Mouse (Mus musculus): ENCODE results near the gene St7l. TPM values are rescaled to one million over a fixed set of nuclear protein-coding genes. Genes with fewer than 3 reads are reported as not detected.

St7l gene
- 36.8 and 40.6 TPM in 2 replicates for polyA plus RNA-seq (2015; fragmentation: Nextera tagmentation; extraction: Ambion mirVana)

- H3K4me1 ChIP-seq, result peaks cover 48% of the 10 kb centered on the region
- ATAC-seq (replicated peaks), result peak; percentile 98
- H3K4me2 ChIP-seq (replicated peaks), result peak within 1 kb of the TSS; percentile 73
- H3K9ac ChIP-seq (replicated peaks), result peak within 1 kb of the TSS; percentile 99
- H3K36me3 ChIP-seq, result 0 out of 2 replicates have a peak, but pooled peaks cover 2% of the 10 kb centered on the region
- under 1% methylated on average over 43 of the region's 43 CpGs for WGBS
- H3K9me3 ChIP-seq, result no peaks in the 10 kb centered on the region
- H3K27ac ChIP-seq (replicated peaks), result peak within 1 kb of the TSS; percentile 97
- H3K4me3 ChIP-seq, result peak within 1 kb of the TSS; percentile 75
- H3K27me3 ChIP-seq, result no peaks in the 10 kb centered on the region
Measured at GRCm38 (mm10) chr3:104863786-104864650, at the start of gene St7l, which contains the start of gene Capza1. TSS of gene St7l (plus strand) at chr3:104864005. TSS of gene Capza1 (minus strand) at chr3:104864505.

GRCm38 (mm10) chr3:104814746-104815145, 49.1 kb upstream of the St7l start:
- no peak overlapping the region for H3K4me2 ChIP-seq (replicated peaks)
- 100% methylated on average over 1 of the region's 1 CpGs for WGBS
- H3K9me3 ChIP-seq, result no peaks in the 10 kb centered on the region
- H3K9ac ChIP-seq (replicated peaks), result no peak overlapping the region
- H3K27ac ChIP-seq (replicated peaks), result no peak overlapping the region
- H3K36me3 ChIP-seq, result no peaks in the 10 kb centered on the region
- no peaks in the 10 kb centered on the region for H3K27me3 ChIP-seq
- no peak for ATAC-seq (replicated peaks)
- peaks cover 16% of the 10 kb centered on the region for H3K4me1 ChIP-seq
- H3K4me3 ChIP-seq, result no peak overlapping the region

GRCm38 (mm10) chr3:104815346-104815745, 48.5 kb upstream of the St7l start:
- no peak overlapping the region for H3K27ac ChIP-seq (replicated peaks)
- H3K4me1 ChIP-seq, result peaks cover 16% of the 10 kb centered on the region
- no peaks in the 10 kb centered on the region for H3K36me3 ChIP-seq
- no peak overlapping the region for H3K9ac ChIP-seq (replicated peaks)
- H3K4me3 ChIP-seq, result no peak overlapping the region
- WGBS, result 87% methylated on average over 2 of the region's 2 CpGs
- no peaks in the 10 kb centered on the region for H3K9me3 ChIP-seq
- no peak overlapping the region for H3K4me2 ChIP-seq (replicated peaks)
- H3K27me3 ChIP-seq, result no peaks in the 10 kb centered on the region
- no peak for ATAC-seq (replicated peaks)

GRCm38 (mm10) chr3:104816130-104816529, 47.7 kb upstream of the St7l start:
- no peaks in the 10 kb centered on the region for H3K9me3 ChIP-seq
- peaks cover 16% of the 10 kb centered on the region for H3K4me1 ChIP-seq
- H3K36me3 ChIP-seq, result peaks cover 2% of the 10 kb centered on the region; the same call in 1 of the 2 replicates
- no peak for ATAC-seq (replicated peaks)
- WGBS, result 97% methylated on average over 7 of the region's 7 CpGs
- H3K4me2 ChIP-seq (replicated peaks), result no peak overlapping the region
- H3K27ac ChIP-seq (replicated peaks), result no peak overlapping the region
- H3K27me3 ChIP-seq, result no peaks in the 10 kb centered on the region
- no peak overlapping the region for H3K9ac ChIP-seq (replicated peaks)
- H3K4me3 ChIP-seq, result no peak overlapping the region

GRCm38 (mm10) chr3:104817481-104817990, 46.3 kb upstream of the St7l start:
- WGBS, result under 1% methylated on average over 46 of the region's 46 CpGs
- H3K4me2 ChIP-seq (replicated peaks), result peak overlapping the region; percentile 97
- peak; percentile 81 for ATAC-seq (replicated peaks)
- peaks cover 9% of the 10 kb centered on the region; the same call in 1 of the 2 replicates for H3K36me3 ChIP-seq
- peak overlapping the region; percentile 46 for H3K27ac ChIP-seq (replicated peaks)
- H3K4me3 ChIP-seq, result peak overlapping the region; percentile 75
- H3K27me3 ChIP-seq, result no peaks in the 10 kb centered on the region
- peaks cover 16% of the 10 kb centered on the region for H3K4me1 ChIP-seq
- no peaks in the 10 kb centered on the region for H3K9me3 ChIP-seq
- H3K9ac ChIP-seq (replicated peaks), result peak overlapping the region; percentile 71

- H3K36me3 ChIP-seq, result peaks cover 11% of the 10 kb centered on the region; the same call in 1 of the 2 replicates
- peak; percentile 78 for ATAC-seq (replicated peaks)
- H3K4me3 ChIP-seq, result peak within 1 kb of the TSS; percentile 75
- peak within 1 kb of the TSS; percentile 46 for H3K27ac ChIP-seq (replicated peaks)
- no peaks in the 10 kb centered on the region for H3K27me3 ChIP-seq
- peaks cover 16% of the 10 kb centered on the region for H3K4me1 ChIP-seq
- H3K9me3 ChIP-seq, result no peaks in the 10 kb centered on the region
- peak within 1 kb of the TSS; percentile 71 for H3K9ac ChIP-seq (replicated peaks)
- WGBS, result under 1% methylated on average over 40 of the region's 40 CpGs
- H3K4me2 ChIP-seq (replicated peaks), result peak within 1 kb of the TSS; percentile 97
Measured at GRCm38 (mm10) chr3:104817991-104818748, 45.6 kb upstream of the St7l start, which contains the start of gene Mov10. TSS of gene Mov10 (minus strand) at chr3:104818563.

- Histone ChIP-seq H3K27ac (replicated peaks) (no peak overlapping the region), H3K4me1 (peaks cover 16% of the 10 kb centered on the region), H3K36me3 (peaks cover 11% of the 10 kb centered on the region; the same call in 1 of the 2 replicates), H3K9ac (replicated peaks) (no peak overlapping the region; the same call in 1 of the 2 replicates), H3K27me3 (no peaks in the 10 kb centered on the region), H3K4me3 (peak overlapping the region; percentile 75), H3K9me3 (no peaks in the 10 kb centered on the region), H3K4me2 (replicated peaks) (peak overlapping the region; percentile 97)
- ATAC-seq (replicated peaks), result no peak
- 11% methylated on average over 3 of the region's 3 CpGs for WGBS
Measured at GRCm38 (mm10) chr3:104818749-104819134, 45.1 kb upstream of the St7l start.

GRCm38 (mm10) chr3:104820426-104820825, 43.4 kb upstream of the St7l start:
- H3K9ac ChIP-seq (replicated peaks), result no peak overlapping the region
- no peak overlapping the region for H3K4me3 ChIP-seq
- 26% methylated on average over 1 of the region's 1 CpGs for WGBS
- H3K27me3 ChIP-seq, result no peaks in the 10 kb centered on the region
- H3K4me1 ChIP-seq, result peaks cover 16% of the 10 kb centered on the region
- ATAC-seq (replicated peaks), result no peak
- H3K4me2 ChIP-seq (replicated peaks), result no peak overlapping the region
- H3K36me3 ChIP-seq, result peaks cover 14% of the 10 kb centered on the region; the same call in 1 of the 2 replicates
- no peaks in the 10 kb centered on the region for H3K9me3 ChIP-seq
- H3K27ac ChIP-seq (replicated peaks), result no peak overlapping the region

- Histone ChIP-seq H3K36me3 (peaks cover 28% of the 10 kb centered on the region), H3K9me3 (no peaks in the 10 kb centered on the region), H3K4me1 (peaks cover 8% of the 10 kb centered on the region), H3K27ac (replicated peaks) (no peak overlapping the region), H3K9ac (replicated peaks) (no peak overlapping the region), H3K4me3 (no peak overlapping the region), H3K4me2 (replicated peaks) (no peak overlapping the region), H3K27me3 (no peaks in the 10 kb centered on the region)
- no peak for ATAC-seq (replicated peaks)
- 88% methylated on average over 3 of the region's 3 CpGs for WGBS
Measured at GRCm38 (mm10) chr3:104822413-104822812, 41.4 kb upstream of the St7l start.

GRCm38 (mm10) chr3:104835797-104836196, 28.0 kb upstream of the St7l start:
- H3K9me3 ChIP-seq, result no peaks in the 10 kb centered on the region
- no peak overlapping the region for H3K4me3 ChIP-seq
- H3K36me3 ChIP-seq, result peaks cover 58% of the 10 kb centered on the region
- no peaks in the 10 kb centered on the region for H3K27me3 ChIP-seq
- no peak overlapping the region for H3K27ac ChIP-seq (replicated peaks)
- over 99% methylated on average over 3 of the region's 3 CpGs for WGBS
- no peak overlapping the region for H3K4me2 ChIP-seq (replicated peaks)
- no peak for ATAC-seq (replicated peaks)
- no peaks in the 10 kb centered on the region for H3K4me1 ChIP-seq
- H3K9ac ChIP-seq (replicated peaks), result no peak overlapping the region

- H3K9ac ChIP-seq (replicated peaks), result no peak overlapping the region
- no peak for ATAC-seq (replicated peaks)
- H3K4me1 ChIP-seq, result no peaks in the 10 kb centered on the region
- H3K27me3 ChIP-seq, result no peaks in the 10 kb centered on the region
- H3K4me3 ChIP-seq, result no peak overlapping the region
- peaks cover 42% of the 10 kb centered on the region for H3K36me3 ChIP-seq
- no peak overlapping the region for H3K4me2 ChIP-seq (replicated peaks)
- H3K27ac ChIP-seq (replicated peaks), result no peak overlapping the region
- WGBS, result 94% methylated on average over 5 of the region's 5 CpGs
- H3K9me3 ChIP-seq, result no peaks in the 10 kb centered on the region
Measured at GRCm38 (mm10) chr3:104841049-104841448, 22.8 kb upstream of the St7l start.

- Histone ChIP-seq H3K9ac (replicated peaks) (no peak overlapping the region), H3K4me1 (no peaks in the 10 kb centered on the region), H3K27ac (replicated peaks) (no peak overlapping the region), H3K4me2 (replicated peaks) (no peak overlapping the region), H3K27me3 (no peaks in the 10 kb centered on the region), H3K4me3 (no peak overlapping the region), H3K36me3 (peaks cover 18% of the 10 kb centered on the region), H3K9me3 (no peaks in the 10 kb centered on the region)
- WGBS, result 97% methylated on average over 4 of the region's 4 CpGs
- no peak for ATAC-seq (replicated peaks)
Measured at GRCm38 (mm10) chr3:104846601-104847000, 17.2 kb upstream of the St7l start.
